Mouse (Mus musculus): Measurements from ENCODE around the gene Whrn. TPM values are rescaled to one million over a fixed set of nuclear protein-coding genes. Genes with fewer than 3 reads are reported as not detected.
A peak's percentile ranks its signal among the peaks of the same experiment; 100 is the strongest.

Gene Whrn
- polyA plus RNA-seq, 1 experiment from 2014 or later = 1.9 TPM

DNA sequence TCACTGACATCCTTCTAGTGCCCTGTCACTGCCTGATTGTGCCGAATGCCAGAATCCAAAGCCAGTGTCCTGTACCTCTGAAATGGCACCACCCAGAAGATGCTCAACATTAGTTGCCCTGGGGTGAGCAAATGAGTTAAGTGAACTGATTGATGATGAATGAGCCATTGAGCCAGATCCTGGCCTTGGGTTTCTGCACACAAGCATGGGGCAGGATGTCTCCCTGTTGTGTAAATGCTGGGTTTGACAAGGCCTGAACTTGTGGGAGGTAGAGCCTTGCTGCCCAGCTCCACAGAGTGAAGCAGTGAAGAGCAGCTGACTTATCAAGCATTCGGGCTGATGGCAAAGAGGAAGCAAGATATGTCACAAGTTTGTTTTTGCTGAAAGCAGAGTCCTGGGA, 52.7 kb downstream of the Whrn start:
- DNase-seq (ENCODE audit: low spot score) (no peak), ATAC-seq (no peak)
- Histone ChIP-seq H3K4me2 (replicated peaks; ENCODE audit: low read depth, low read length) (no peak overlapping the region), H3K4me1 (ENCODE audit: insufficient read depth, low read depth, low read length) (no peaks in the 10 kb centered on the region), H3K9ac (replicated peaks; ENCODE audit: low read depth) (no peak overlapping the region), H3K27ac (ENCODE audit: low read length) (no peak overlapping the region), H3K36me3 (ENCODE audit: insufficient read depth, low read length) (no peaks in the 10 kb centered on the region), H3K9me3 (ENCODE audit: low read length) (no peaks in the 10 kb centered on the region), H3K27me3 (replicated peaks; ENCODE audit: insufficient read depth, low read length) (no peaks in the 10 kb centered on the region), H3K4me3 (ENCODE audit: low read depth, low read length) (no peak overlapping the region)
- TF ChIP-seq EP300 (IDR thresholded peaks at IDR 0.05) (no peak), CTCF (IDR thresholded peaks at IDR 0.05) (no peak)
- 86% methylated on average over 2 of the region's 2 CpGs for WGBS

DNA sequence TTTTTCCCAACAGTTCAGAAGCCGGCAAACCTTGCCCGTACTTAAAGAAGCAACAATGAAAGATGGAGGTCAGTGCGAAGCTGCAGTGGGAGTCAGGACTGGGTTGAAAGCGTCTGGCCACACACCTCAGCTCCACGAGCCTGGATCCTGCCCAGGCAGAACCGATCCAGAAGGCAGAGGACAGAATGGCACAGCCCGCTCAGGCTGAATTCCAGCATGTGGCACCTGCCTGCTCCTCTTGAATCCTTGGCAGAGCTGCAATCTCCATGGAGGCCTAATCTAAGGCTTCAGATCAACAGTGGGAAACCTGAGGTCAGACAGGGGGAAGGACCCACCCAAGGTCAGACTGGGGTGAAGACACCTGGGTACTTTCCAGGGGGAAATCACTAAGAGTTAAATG, 54.2 kb downstream of the Whrn start:
- Histone ChIP-seq H3K9me3 (ENCODE audit: low read length) (no peaks in the 10 kb centered on the region), H3K4me3 (ENCODE audit: low read depth, low read length) (no peak overlapping the region), H3K27ac (ENCODE audit: low read length) (no peak overlapping the region), H3K36me3 (ENCODE audit: insufficient read depth, low read length) (no peaks in the 10 kb centered on the region), H3K4me2 (replicated peaks; ENCODE audit: low read depth, low read length) (no peak overlapping the region), H3K4me1 (ENCODE audit: insufficient read depth, low read depth, low read length) (no peaks in the 10 kb centered on the region; the same call in 1 of the 2 replicates), H3K27me3 (replicated peaks; ENCODE audit: insufficient read depth, low read length) (no peaks in the 10 kb centered on the region), H3K9ac (replicated peaks; ENCODE audit: low read depth) (no peak overlapping the region)
- DNase-seq (ENCODE audit: low spot score) (no peak), ATAC-seq (no peak)
- WGBS = 95% methylated on average over 7 of the region's 7 CpGs
- TF ChIP-seq CTCF (IDR thresholded peaks at IDR 0.05) (no peak), EP300 (IDR thresholded peaks at IDR 0.05) (no peak)

DNA sequence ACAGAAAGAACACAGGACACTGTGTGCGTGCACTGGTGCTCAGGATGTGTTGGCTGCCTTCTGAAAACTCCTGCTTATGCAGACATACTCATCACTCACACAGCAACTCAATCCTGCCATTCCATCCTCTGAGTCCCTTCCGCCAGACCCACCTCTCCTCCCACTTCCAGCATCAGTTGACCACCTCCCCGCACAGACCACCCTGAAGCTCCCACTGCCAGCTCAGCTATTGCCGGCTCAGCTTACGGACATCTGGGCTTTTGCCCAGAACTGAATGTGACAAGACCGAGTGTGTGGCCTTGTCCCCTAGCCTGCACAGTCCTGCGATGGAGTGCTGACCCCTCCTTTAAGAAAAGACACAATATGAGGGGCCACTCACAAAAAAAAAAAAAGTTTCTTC, 55.5 kb downstream of the Whrn start:
- no peaks in the 10 kb centered on the region for H3K27me3 ChIP-seq (replicated peaks; ENCODE audit: insufficient read depth, low read length)
- H3K4me1 ChIP-seq (ENCODE audit: insufficient read depth, low read depth, low read length) = no peaks in the 10 kb centered on the region; the same call in 1 of the 2 replicates
- WGBS = 55% methylated on average over 7 of the region's 7 CpGs
- H3K36me3 ChIP-seq (ENCODE audit: insufficient read depth, low read length) = no peaks in the 10 kb centered on the region
- no peak for DNase-seq (ENCODE audit: low spot score)
- H3K9ac ChIP-seq (replicated peaks; ENCODE audit: low read depth) = no peak overlapping the region
- TF ChIP-seq CTCF (IDR thresholded peaks at IDR 0.05) (no peak), EP300 (IDR thresholded peaks at IDR 0.05) (no peak)
- H3K9me3 ChIP-seq (ENCODE audit: low read length) = no peaks in the 10 kb centered on the region
- no peak overlapping the region for H3K4me2 ChIP-seq (replicated peaks; ENCODE audit: low read depth, low read length)
- no peak overlapping the region for H3K4me3 ChIP-seq (ENCODE audit: low read depth, low read length)
- no peak for ATAC-seq
- no peak overlapping the region for H3K27ac ChIP-seq (ENCODE audit: low read length)

DNA sequence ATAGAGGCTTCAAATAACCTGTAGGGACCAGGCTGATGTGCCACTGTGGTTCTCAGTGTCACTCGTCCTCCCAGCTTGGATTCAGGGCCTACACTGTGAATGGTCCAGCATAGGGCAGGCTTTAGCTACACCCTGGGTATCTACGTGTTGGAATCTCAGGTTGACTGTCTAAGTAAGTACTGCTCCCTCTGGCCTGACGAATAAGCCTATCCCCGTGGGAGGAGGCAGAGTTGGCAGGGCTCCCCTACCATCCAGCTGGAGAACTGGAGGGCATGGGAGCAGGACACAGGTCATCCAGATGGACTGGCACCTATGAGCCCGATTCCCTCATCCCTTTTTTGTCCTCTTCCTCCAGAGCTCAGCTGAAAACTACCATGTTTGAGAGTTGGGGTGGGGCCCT, 57.8 kb downstream of the Whrn start:
- Histone ChIP-seq H3K4me2 (replicated peaks; ENCODE audit: low read depth, low read length) (no peak overlapping the region), H3K4me3 (ENCODE audit: low read depth, low read length) (no peak overlapping the region), H3K36me3 (ENCODE audit: insufficient read depth, low read length) (no peaks in the 10 kb centered on the region), H3K9ac (replicated peaks; ENCODE audit: low read depth) (no peak overlapping the region), H3K4me1 (ENCODE audit: insufficient read depth, low read depth, low read length) (no peaks in the 10 kb centered on the region; the same call in 1 of the 2 replicates), H3K27ac (ENCODE audit: low read length) (no peak overlapping the region), H3K9me3 (ENCODE audit: low read length) (no peaks in the 10 kb centered on the region), H3K27me3 (replicated peaks; ENCODE audit: insufficient read depth, low read length) (no peaks in the 10 kb centered on the region)
- WGBS = 68% methylated on average over 5 of the region's 5 CpGs
- DNase-seq (ENCODE audit: low spot score) = no peak
- no peak for TF ChIP-seq CTCF (IDR thresholded peaks at IDR 0.05)
- TF ChIP-seq EP300 (IDR thresholded peaks at IDR 0.05) = no peak
- ATAC-seq = no peak

DNA sequence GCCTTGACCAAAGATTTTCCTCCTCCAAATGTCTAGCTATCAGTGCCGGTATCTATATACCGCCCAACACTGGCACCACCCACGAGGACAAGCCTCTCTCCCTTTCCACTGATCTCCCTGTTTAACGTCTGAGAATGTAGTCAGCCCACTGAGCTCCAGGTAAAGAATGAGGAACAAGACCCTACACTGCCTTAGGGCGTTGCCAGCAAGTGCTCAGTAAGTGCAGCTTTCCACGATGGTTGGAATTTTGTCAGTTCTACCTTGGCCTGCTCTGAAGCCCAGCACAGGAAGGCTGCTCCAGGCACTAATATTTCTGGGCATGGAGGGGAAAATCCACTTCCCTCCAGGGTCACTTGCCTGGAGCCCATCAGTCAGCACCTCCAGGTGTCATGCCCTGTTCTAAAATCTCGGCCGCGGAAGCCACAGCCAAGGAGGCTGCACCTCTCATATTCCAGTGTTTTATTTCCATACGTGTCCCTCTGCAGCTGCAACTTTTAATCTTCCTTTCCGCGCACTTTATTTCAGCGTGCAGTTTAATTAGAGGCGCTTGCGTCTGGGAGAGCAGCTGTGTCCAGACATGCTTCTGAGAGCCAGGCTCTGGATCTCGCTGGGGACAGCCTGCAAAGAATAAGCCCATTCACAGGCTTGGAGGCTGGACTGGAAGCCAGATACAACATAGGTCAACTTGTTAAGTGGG, 58.5 kb downstream of the Whrn start:
- Histone ChIP-seq H3K4me3 (ENCODE audit: low read depth, low read length) (no peak overlapping the region), H3K4me2 (replicated peaks; ENCODE audit: low read depth, low read length) (no peak overlapping the region), H3K4me1 (ENCODE audit: insufficient read depth, low read depth, low read length) (no peaks in the 10 kb centered on the region; the same call in 1 of the 2 replicates), H3K27ac (ENCODE audit: low read length) (no peak overlapping the region), H3K36me3 (ENCODE audit: insufficient read depth, low read length) (no peaks in the 10 kb centered on the region), H3K9ac (replicated peaks; ENCODE audit: low read depth) (no peak overlapping the region), H3K27me3 (replicated peaks; ENCODE audit: insufficient read depth, low read length) (no peaks in the 10 kb centered on the region), H3K9me3 (ENCODE audit: low read length) (no peaks in the 10 kb centered on the region)
- ATAC-seq = peak; percentile 56
- peak; percentile 36 for DNase-seq (ENCODE audit: low spot score)
- WGBS = 51% methylated on average over 16 of the region's 16 CpGs
- no peak; the same call in 1 of the 2 replicates for TF ChIP-seq EP300 (IDR thresholded peaks at IDR 0.05)
- TF ChIP-seq CTCF (IDR thresholded peaks at IDR 0.05) = no peak

DNA sequence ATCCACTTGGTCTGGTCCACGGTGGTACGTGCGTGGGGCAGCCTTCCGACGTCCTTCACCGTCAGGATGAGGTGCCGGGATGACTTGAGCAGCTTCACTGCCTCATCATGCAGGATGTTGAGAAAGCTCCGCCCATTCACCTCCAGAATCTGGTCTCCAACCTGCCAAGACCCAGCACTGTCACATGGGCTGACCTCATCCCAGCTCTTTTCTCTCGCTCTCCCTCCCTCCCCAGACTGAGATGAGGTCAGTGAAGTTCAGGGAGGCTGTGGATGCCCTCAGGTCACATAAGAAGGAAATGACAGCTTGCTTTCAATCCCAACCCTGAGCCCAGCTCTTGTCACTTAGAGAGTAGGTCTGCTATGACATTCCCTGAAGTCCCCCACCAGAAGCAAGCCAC, 60.4 kb downstream of the Whrn start:
- Histone ChIP-seq H3K27me3 (replicated peaks; ENCODE audit: insufficient read depth, low read length) (no peaks in the 10 kb centered on the region), H3K36me3 (ENCODE audit: insufficient read depth, low read length) (no peaks in the 10 kb centered on the region), H3K9me3 (ENCODE audit: low read length) (no peaks in the 10 kb centered on the region), H3K27ac (ENCODE audit: low read length) (no peak overlapping the region), H3K4me2 (replicated peaks; ENCODE audit: low read depth, low read length) (no peak overlapping the region), H3K4me3 (ENCODE audit: low read depth, low read length) (no peak overlapping the region), H3K4me1 (ENCODE audit: insufficient read depth, low read depth, low read length) (no peaks in the 10 kb centered on the region; the same call in 1 of the 2 replicates), H3K9ac (replicated peaks; ENCODE audit: low read depth) (no peak overlapping the region)
- 68% methylated on average over 9 of the region's 9 CpGs for WGBS
- ATAC-seq = 0 out of 2 replicates have a peak, but pooled peaks have one; percentile 1
- DNase-seq (ENCODE audit: low spot score) = no peak
- TF ChIP-seq EP300 (IDR thresholded peaks at IDR 0.05) (no peak), CTCF (IDR thresholded peaks at IDR 0.05) (no peak)

All from lung, postnatal 0 days (tissue).